Mouse (Mus musculus) spleen, adult 2 months (tissue): ENCODE data around the gene Itgae. TPM values are rescaled to one million over a fixed set of nuclear protein-coding genes. Genes with fewer than 3 reads are reported as not detected.
A peak's percentile ranks its signal among the peaks of the same experiment; 100 is the strongest.

ENCODE experiments used
- DNase-seq, 2 experiments: peaks; one replicate each; pipeline versions ENCODE4 v3.0.0 to v3.0.0-alpha.2; 2012 to 2021; ENCODE audit warnings: low spot score in 2 of 2, low read depth in 1 of 2
- H3K27ac ChIP-seq: fragments of 200-500 bp; 2 replicates; pipeline ENCODE4 v1.5.1; 2012; ENCODE audit warnings: low read length, inconsistent platforms; ENCODE audit not compliant: insufficient read depth
- H3K27me3 ChIP-seq: fragments of 200-500 bp; 2 replicates; pipeline ENCODE4 v1.6.1; 2012; ENCODE audit warnings: mild to moderate bottlenecking, moderate library complexity, low read length, inconsistent platforms; ENCODE audit not compliant: control insufficient read depth, insufficient read depth
- H3K36me3 ChIP-seq: fragments of 200-500 bp; 2 replicates; pipeline ENCODE4 v1.6.1; 2012; ENCODE audit warnings: mild to moderate bottlenecking, low read length, inconsistent platforms; ENCODE audit not compliant: control insufficient read depth, insufficient read depth
- H3K4me1 ChIP-seq: fragments of 200-500 bp; 2 replicates; pipeline ENCODE4 v1.6.1; 2011; ENCODE audit warnings: inconsistent platforms; ENCODE audit not compliant: control insufficient read depth, insufficient read depth, insufficient read length
- H3K4me3 ChIP-seq: fragments of 200-500 bp; 2 replicates; pipeline ENCODE4 v1.5.1; 2011; ENCODE audit warnings: mild to moderate bottlenecking, inconsistent platforms; ENCODE audit not compliant: insufficient read depth, insufficient read length; ENCODE audit errors: extremely low read depth
- CTCF ChIP-seq: fragments of 200-500 bp; IDR thresholded peaks from 2 replicates; pipeline ENCODE4 v1.5.1; 2011; ENCODE audit warnings: mild to moderate bottlenecking, inconsistent platforms; ENCODE audit not compliant: insufficient read depth, insufficient read length, insufficient replicate concordance; ENCODE audit errors: extremely low read depth
- POLR2A ChIP-seq: fragments of 200-500 bp; IDR thresholded peaks from 2 replicates; pipeline ENCODE4 v1.6.1; 2011; ENCODE audit warnings: low read depth, low read length, inconsistent platforms
- WGBS: fragments of 180-500 bp; shearing (Covaris S2); methylation state at CpG from one replicate; pipeline ENCODE4 v1.1.7; 2018; 5-methylcytosine and 5-hydroxymethylcytosine counted together
- polyA plus RNA-seq: library from polyadenylated mRNA; depleted of rRNA; stranded (reverse); fragments of >200 nt; gene quantifications from 2 replicates; pipeline ENCODE4 v1.2.3, GENCODE M21; 2012

Gene Itgae
- polyA plus RNA-seq, 1 experiment, result 5.1 TPM

- Histone ChIP-seq H3K4me1 (peaks cover 2% of the 10 kb centered on the region; the same call in 1 of the 2 replicates), H3K27me3 (no peaks in the 10 kb centered on the region), H3K36me3 (no peaks in the 10 kb centered on the region), H3K27ac (no peak overlapping the region), H3K4me3 (no peak overlapping the region)
- no peak for TF ChIP-seq POLR2A
- peak; percentile 56; the same call in 1 of the 2 replicates for TF ChIP-seq CTCF
- DNase-seq, result peak in 1 of 2 experiments; percentile 31
- 32% methylated on average over 7 of the region's 7 CpGs for WGBS
These were observed 40.6 kb downstream of the Itgae start for GRCm38 (mm10) chr11:73131020-73131419.

- 55% methylated on average over 6 of the region's 6 CpGs for WGBS
- no peak for TF ChIP-seq POLR2A
- TF ChIP-seq CTCF, result no peak
- Histone ChIP-seq H3K4me3 (no peak overlapping the region; the same call in 1 of the 2 replicates), H3K27me3 (no peaks in the 10 kb centered on the region), H3K36me3 (no peaks in the 10 kb centered on the region), H3K4me1 (peaks cover 12% of the 10 kb centered on the region; the same call in 1 of the 2 replicates), H3K27ac (no peak overlapping the region; the same call in 1 of the 2 replicates)
- DNase-seq, result no peak
These were observed 42.6 kb downstream of the Itgae start for GRCm38 (mm10) chr11:73132999-73133398.

GRCm38 (mm10) chr11:73134222-73134621, 43.8 kb downstream of the Itgae start:
- no peak for DNase-seq
- Histone ChIP-seq H3K36me3 (no peaks in the 10 kb centered on the region), H3K27ac (no peak overlapping the region), H3K4me1 (peaks cover 12% of the 10 kb centered on the region; the same call in 1 of the 2 replicates), H3K27me3 (no peaks in the 10 kb centered on the region), H3K4me3 (no peak overlapping the region)
- 82% methylated on average over 5 of the region's 5 CpGs for WGBS
- no peak for TF ChIP-seq CTCF
- TF ChIP-seq POLR2A, result no peak

- DNase-seq, result no peak
- Histone ChIP-seq H3K27ac (no peak overlapping the region), H3K4me3 (peak overlapping the region; percentile 84), H3K27me3 (no peaks in the 10 kb centered on the region), H3K4me1 (peaks cover 12% of the 10 kb centered on the region; the same call in 1 of the 2 replicates), H3K36me3 (no peaks in the 10 kb centered on the region)
- WGBS, result 35% methylated on average over 6 of the region's 6 CpGs
- TF ChIP-seq CTCF, result no peak
- TF ChIP-seq POLR2A, result no peak
These were observed 46.2 kb downstream of the Itgae start for GRCm38 (mm10) chr11:73136587-73136986.

GRCm38 (mm10) chr11:73137116-73137515, 46.7 kb downstream of the Itgae start:
- H3K27ac ChIP-seq, result no peak overlapping the region
- H3K27me3 ChIP-seq, result no peaks in the 10 kb centered on the region
- 2% methylated on average over 11 of the region's 11 CpGs for WGBS
- no peaks in the 10 kb centered on the region for H3K36me3 ChIP-seq
- H3K4me1 ChIP-seq, result peaks cover 12% of the 10 kb centered on the region; the same call in 1 of the 2 replicates
- peak overlapping the region; percentile 84 for H3K4me3 ChIP-seq
- TF ChIP-seq CTCF (no peak), POLR2A (no peak)
- no peak for DNase-seq

GRCm38 (mm10) chr11:73137591-73138501, 47.5 kb downstream of the Itgae start, which contains the start of gene Haspin:
Haspin (minus strand) TSS chr11:73138294.
- Histone ChIP-seq H3K36me3 (no peaks in the 10 kb centered on the region), H3K4me3 (peak within 1 kb of the TSS; percentile 84), H3K27me3 (no peaks in the 10 kb centered on the region), H3K4me1 (peaks cover 12% of the 10 kb centered on the region; the same call in 1 of the 2 replicates), H3K27ac (no peak within 1 kb of the TSS)
- TF ChIP-seq CTCF (peak; percentile 96), POLR2A (no peak)
- peak; percentile 70 to 90 for DNase-seq
- under 1% methylated on average over 84 of the region's 84 CpGs for whole genome bisulfite sequencing

- no peak overlapping the region for H3K27ac ChIP-seq
- DNase-seq, result no peak
- H3K27me3 ChIP-seq, result no peaks in the 10 kb centered on the region
- no peaks in the 10 kb centered on the region for H3K36me3 ChIP-seq
- H3K4me3 ChIP-seq, result no peak overlapping the region
- 70% methylated on average over 1 of the region's 1 CpGs for WGBS
- no peak for TF ChIP-seq CTCF
- TF ChIP-seq POLR2A, result no peak
- H3K4me1 ChIP-seq, result no peaks in the 10 kb centered on the region
These were observed 53.9 kb downstream of the Itgae start for GRCm38 (mm10) chr11:73144261-73144681.
